Mouse (Mus musculus): ENCODE data around the gene Mcmbp.

The Mcmbp gene

GRCm38 (mm10) chr7:128740334-128740733 is at the start of gene Mcmbp:
Gene Mcmbp (minus strand): TSS chr7:128740495.
- DNase-seq, result peak; percentile 98

GRCm38 (mm10) chr7:128790045-128790444 is 49.8 kb upstream of the Mcmbp start:
- no peak for DNase-seq

GRCm38 (mm10) chr7:128781846-128782245 is 41.6 kb upstream of the Mcmbp start:
- no peak for DNase-seq

GRCm38 (mm10) chr7:128779305-128779704 is 39.0 kb upstream of the Mcmbp start:
- DNase-seq, result peak; percentile 51 to 52

GRCm38 (mm10) chr7:128777201-128777600 is 36.9 kb upstream of the Mcmbp start:
- no peak for DNase-seq

- DNase-seq, result peak; percentile 20 to 32
Measured at GRCm38 (mm10) chr7:128766696-128767095, 26.4 kb upstream of the Mcmbp start.

- DNase-seq, result no peak
Measured at GRCm38 (mm10) chr7:128758948-128759347, 18.7 kb upstream of the Mcmbp start.

GRCm38 (mm10) chr7:128755396-128755795 is 15.1 kb upstream of the Mcmbp start:
- DNase-seq, result no peak

GRCm38 (mm10) chr7:128752012-128752411 is 11.7 kb upstream of the Mcmbp start:
- DNase-seq, result no peak

GRCm38 (mm10) chr7:128750296-128750695 is 10.0 kb upstream of the Mcmbp start:
- peak; percentile 61 to 67 for DNase-seq

- DNase-seq, result peak in 1 of 2 experiments; percentile 19
Measured at GRCm38 (mm10) chr7:128748758-128749157, 8.5 kb upstream of the Mcmbp start.

GRCm38 (mm10) chr7:128746151-128746550 is 5.9 kb upstream of the Mcmbp start:
- peak in 1 of 2 experiments; percentile 20 for DNase-seq

- DNase-seq, result peak; percentile 97 to 99
Measured at GRCm38 (mm10) chr7:128744684-128745485, 4.6 kb upstream of the Mcmbp start, which contains the start of gene Sec23ip. Gene Sec23ip (plus strand): TSS chr7:128744943.

GRCm38 (mm10) chr7:128743898-128744297 is 3.6 kb upstream of the Mcmbp start:
- DNase-seq, result no peak

GRCm38 (mm10) chr7:128739462-128740277 is 625 bp downstream of the Mcmbp start:
- peak in 1 of 2 experiments; percentile 49 for DNase-seq

- no peak for DNase-seq
Measured at GRCm38 (mm10) chr7:128739116-128739461, 1.2 kb downstream of the Mcmbp start.

- no peak for DNase-seq
Measured at GRCm38 (mm10) chr7:128738041-128738440, 2.3 kb downstream of the Mcmbp start.

GRCm38 (mm10) chr7:128731585-128731984 is 8.7 kb downstream of the Mcmbp start:
- DNase-seq, result no peak

- DNase-seq, result no peak
Measured at GRCm38 (mm10) chr7:128728738-128729137, 11.6 kb downstream of the Mcmbp start.

- DNase-seq, result no peak
Measured at GRCm38 (mm10) chr7:128727701-128728100, 12.6 kb downstream of the Mcmbp start.

GRCm38 (mm10) chr7:128726999-128727398 is 13.3 kb downstream of the Mcmbp start:
- no peak for DNase-seq

- DNase-seq, result no peak
Measured at GRCm38 (mm10) chr7:128725189-128725588, 15.1 kb downstream of the Mcmbp start.

GRCm38 (mm10) chr7:128724761-128725160 is 15.5 kb downstream of the Mcmbp start:
- peak; percentile 61 to 68 for DNase-seq

- no peak for DNase-seq
Measured at GRCm38 (mm10) chr7:128717991-128718390, 22.3 kb downstream of the Mcmbp start.
